Mouse (Mus musculus) intestine, embryonic 16.5 days (tissue): Measurements from ENCODE around the gene Grm7. TPM values are rescaled to one million over a fixed set of nuclear protein-coding genes. Genes with fewer than 3 reads are reported as not detected.

Experiments
- ATAC-seq: fragments of 200-750 bp; cut with Nextera tagmentation; 2 replicates; pipeline ENCODE4 v1.8.0; 2017; ENCODE audit warnings: moderate TSS enrichment, moderate library complexity
- H3K27ac ChIP-seq: fragments of 300-500 bp; sonication (generic); 2 replicates; pipeline ENCODE4 v1.5.1; 2014; ENCODE audit warnings: mild to moderate bottlenecking, low read length
- H3K27me3 ChIP-seq: fragments of 300-500 bp; sonication (generic); replicated peaks from 2 replicates; pipeline ENCODE4 v1.6.1; 2014; ENCODE audit warnings: low read length, control low read depth, mixed read lengths; ENCODE audit not compliant: control insufficient read depth, insufficient read depth
- H3K36me3 ChIP-seq: fragments of 300-500 bp; sonication (generic); 2 replicates; pipeline ENCODE4 v1.6.1; 2014; ENCODE audit warnings: low read length, control low read depth; ENCODE audit not compliant: control insufficient read depth, insufficient read depth
- H3K4me1 ChIP-seq: fragments of 300-500 bp; sonication (generic); 2 replicates; pipeline ENCODE4 v1.6.1; 2014; ENCODE audit warnings: low read length, control low read depth, mixed read lengths; ENCODE audit not compliant: control insufficient read depth, insufficient read depth
- H3K4me2 ChIP-seq: fragments of 300-500 bp; sonication (generic); 2 replicates; pipeline ENCODE4 v1.6.1; 2014; ENCODE audit warnings: low read depth, low read length, control low read depth
- H3K4me3 ChIP-seq: fragments of 300-500 bp; sonication (generic); 2 replicates; pipeline ENCODE4 v1.5.1; 2014; ENCODE audit warnings: mild to moderate bottlenecking, low read length
- H3K9ac ChIP-seq: fragments of 300-500 bp; sonication (generic); 2 replicates; pipeline ENCODE4 v1.6.1; 2014; ENCODE audit warnings: low read depth, low read length
- H3K9me3 ChIP-seq: fragments of 300-500 bp; sonication (generic); 2 replicates; pipeline ENCODE4 v1.6.1; 2016; ENCODE audit warnings: low read length, control low read depth; ENCODE audit not compliant: control insufficient read depth
- WGBS: fragments of 180-500 bp; shearing (Covaris S2); extraction: QIAGEN DNeasy Blood & Tissue Kit; methylation state at CpG from one replicate; pipeline ENCODE4 v1.1.7; 2014; 5-methylcytosine and 5-hydroxymethylcytosine counted together
- polyA plus RNA-seq: library from polyadenylated mRNA; unstranded; fragments of >200 nt; fragmentation: Nextera tagmentation; extraction: Ambion mirVana; gene quantifications from 2 replicates; pipeline ENCODE4 v1.2.1, GENCODE M21; 2015

Gene Grm7
- polyA plus RNA-seq, 1 experiment from 2014 or later, result 1.0 TPM

DNA sequence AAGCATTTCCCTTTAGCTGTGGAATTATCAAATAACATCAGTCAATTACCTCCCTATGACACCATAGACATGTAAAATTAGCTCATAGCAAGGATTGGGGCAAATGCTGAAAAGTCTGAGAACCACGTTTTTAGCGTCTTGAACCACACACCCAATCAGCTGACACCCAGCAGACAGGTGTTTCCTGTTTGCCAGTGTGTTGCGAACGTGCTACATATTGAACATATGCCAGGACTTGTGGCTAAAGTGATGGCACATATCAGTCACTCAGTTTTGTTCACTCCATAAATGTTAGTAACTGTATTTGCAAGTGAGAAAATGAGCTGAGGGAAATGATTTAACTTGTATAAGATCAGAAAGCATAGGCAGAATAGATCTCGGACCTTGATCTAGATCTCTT is 162.1 kb downstream of the Grm7 start:
- no peak overlapping the region for H3K4me2 ChIP-seq
- no peak for ATAC-seq
- no peak overlapping the region for H3K9ac ChIP-seq
- WGBS, result 72% methylated on average over 5 of the region's 5 CpGs
- H3K27me3 ChIP-seq, result no peaks in the 10 kb centered on the region
- no peak overlapping the region for H3K4me3 ChIP-seq
- no peak overlapping the region for H3K27ac ChIP-seq
- no peaks in the 10 kb centered on the region for H3K36me3 ChIP-seq
- H3K4me1 ChIP-seq, result no peaks in the 10 kb centered on the region
- no peaks in the 10 kb centered on the region for H3K9me3 ChIP-seq

DNA sequence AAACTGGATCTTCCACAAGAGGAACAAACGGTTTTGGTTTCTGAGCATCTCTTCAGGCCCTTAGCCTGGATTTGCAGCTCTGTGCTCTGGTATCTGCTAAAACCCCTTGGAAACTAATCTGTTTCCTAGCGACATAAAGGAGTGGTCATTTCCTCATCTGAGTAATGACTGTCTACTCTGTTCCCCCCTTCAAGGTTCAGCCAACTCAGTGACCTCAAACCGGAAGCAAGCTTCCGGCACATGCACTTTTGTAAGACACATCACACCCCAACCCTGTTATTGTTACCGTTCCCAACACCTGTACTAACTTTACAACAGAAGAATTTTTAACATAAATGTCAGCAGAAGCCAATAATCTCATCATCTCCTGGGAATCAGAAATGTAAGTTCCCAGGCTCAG is 166.8 kb downstream of the Grm7 start:
- no peak overlapping the region for H3K4me3 ChIP-seq
- 59% methylated on average over 5 of the region's 5 CpGs for WGBS
- H3K27ac ChIP-seq, result no peak overlapping the region
- H3K9me3 ChIP-seq, result no peaks in the 10 kb centered on the region
- H3K4me1 ChIP-seq, result no peaks in the 10 kb centered on the region
- no peaks in the 10 kb centered on the region for H3K27me3 ChIP-seq
- no peak overlapping the region for H3K4me2 ChIP-seq
- H3K36me3 ChIP-seq, result no peaks in the 10 kb centered on the region
- ATAC-seq, result no peak
- no peak overlapping the region for H3K9ac ChIP-seq

DNA sequence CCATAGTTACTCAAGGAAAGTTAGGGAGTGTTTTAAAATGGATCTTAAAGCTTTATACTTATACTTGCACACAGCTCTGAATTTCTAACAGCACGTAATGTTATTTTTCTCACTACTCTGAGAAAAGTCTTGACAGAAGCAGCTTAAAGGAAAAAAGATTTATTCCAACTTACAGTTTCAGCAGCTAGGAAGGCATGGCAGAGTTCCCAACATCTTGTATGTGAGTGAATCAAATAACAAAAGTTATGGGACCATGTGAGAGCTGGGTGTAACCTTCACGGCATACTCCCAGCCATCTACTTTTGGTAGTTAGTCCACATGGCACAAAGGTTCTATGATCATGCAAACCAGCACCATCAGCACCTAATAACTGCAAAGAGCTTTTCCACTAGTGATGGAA is 172.9 kb downstream of the Grm7 start:
- 74% methylated on average over 2 of the region's 2 CpGs for WGBS
- H3K9me3 ChIP-seq, result no peaks in the 10 kb centered on the region
- H3K4me2 ChIP-seq, result no peak overlapping the region
- no peaks in the 10 kb centered on the region for H3K27me3 ChIP-seq
- no peak overlapping the region for H3K27ac ChIP-seq
- no peak overlapping the region for H3K4me3 ChIP-seq
- H3K36me3 ChIP-seq, result no peaks in the 10 kb centered on the region
- H3K4me1 ChIP-seq, result no peaks in the 10 kb centered on the region
- ATAC-seq, result no peak
- no peak overlapping the region for H3K9ac ChIP-seq

DNA sequence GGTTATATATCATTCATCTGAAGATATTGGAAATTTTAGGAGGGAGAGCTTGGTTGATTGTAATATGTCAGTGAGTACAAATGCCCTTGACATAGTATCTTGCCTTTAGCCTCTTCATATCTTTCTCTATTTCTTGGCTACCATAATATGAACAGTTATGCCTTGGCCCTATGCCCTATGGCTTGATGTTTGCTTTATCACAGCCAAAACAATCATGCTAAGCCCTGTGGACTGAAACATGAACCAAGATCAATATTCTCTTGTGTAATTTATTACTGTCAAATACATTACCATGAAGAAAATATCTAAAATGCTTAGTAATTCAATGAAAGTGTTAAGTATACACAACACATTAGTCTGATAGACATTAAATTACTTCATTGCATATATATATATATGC is 222.9 kb downstream of the Grm7 start:
- no peak for ATAC-seq
- no peaks in the 10 kb centered on the region for H3K36me3 ChIP-seq
- no peak overlapping the region for H3K4me3 ChIP-seq
- no peak overlapping the region for H3K27ac ChIP-seq
- H3K4me1 ChIP-seq, result no peaks in the 10 kb centered on the region
- H3K9ac ChIP-seq, result no peak overlapping the region
- H3K27me3 ChIP-seq, result no peaks in the 10 kb centered on the region
- H3K9me3 ChIP-seq, result no peaks in the 10 kb centered on the region
- H3K4me2 ChIP-seq, result no peak overlapping the region

DNA sequence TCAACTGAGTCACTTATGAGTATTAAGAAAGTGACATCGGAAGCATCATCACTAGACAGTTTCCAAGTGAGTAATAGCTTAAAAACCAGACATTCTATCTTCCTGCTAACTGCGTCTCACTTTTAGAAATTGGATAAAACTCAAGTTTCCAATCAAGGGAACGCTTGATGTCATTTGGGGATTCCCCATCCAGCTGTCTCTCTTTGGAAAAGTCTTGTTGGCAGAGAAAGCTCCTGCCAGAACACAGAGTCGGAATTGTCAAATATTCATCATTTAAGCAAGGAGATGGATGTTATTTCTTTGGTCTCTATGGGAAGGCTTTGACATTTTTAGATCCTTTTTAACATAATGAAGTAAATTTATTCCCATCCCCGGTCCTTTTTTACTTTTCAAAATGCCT is 336.6 kb downstream of the Grm7 start:
- no peak for ATAC-seq
- Histone ChIP-seq H3K36me3 (no peaks in the 10 kb centered on the region), H3K9me3 (no peaks in the 10 kb centered on the region), H3K27me3 (no peaks in the 10 kb centered on the region), H3K9ac (no peak overlapping the region), H3K27ac (no peak overlapping the region), H3K4me1 (no peaks in the 10 kb centered on the region), H3K4me3 (no peak overlapping the region), H3K4me2 (no peak overlapping the region)
- 77% methylated on average over 5 of the region's 5 CpGs for WGBS

DNA sequence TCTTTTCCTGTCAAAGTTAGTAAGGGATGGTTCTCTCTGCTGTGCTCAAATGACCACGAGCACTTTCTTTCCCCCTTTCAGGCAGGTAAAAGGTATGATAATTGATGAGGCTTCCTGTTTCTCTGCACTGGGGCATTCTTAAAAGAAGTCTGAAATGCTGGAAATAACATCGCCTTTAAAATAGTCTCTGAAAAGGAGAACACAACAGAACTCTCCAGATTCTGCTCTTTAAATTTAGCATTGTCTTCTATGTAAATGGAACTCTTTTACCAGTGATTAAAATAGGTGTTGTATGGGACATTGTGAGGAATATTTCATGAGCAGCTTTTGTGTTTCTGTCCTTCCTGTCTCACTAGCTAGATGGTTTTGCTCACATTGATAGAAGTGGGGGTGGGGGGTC is 393.7 kb downstream of the Grm7 start:
- WGBS, result 65% methylated on average over 2 of the region's 2 CpGs
- Histone ChIP-seq H3K27me3 (no peaks in the 10 kb centered on the region), H3K4me2 (no peak overlapping the region), H3K4me3 (no peak overlapping the region), H3K27ac (no peak overlapping the region), H3K36me3 (no peaks in the 10 kb centered on the region), H3K9me3 (no peaks in the 10 kb centered on the region), H3K4me1 (no peaks in the 10 kb centered on the region), H3K9ac (no peak overlapping the region)
- no peak for ATAC-seq

DNA sequence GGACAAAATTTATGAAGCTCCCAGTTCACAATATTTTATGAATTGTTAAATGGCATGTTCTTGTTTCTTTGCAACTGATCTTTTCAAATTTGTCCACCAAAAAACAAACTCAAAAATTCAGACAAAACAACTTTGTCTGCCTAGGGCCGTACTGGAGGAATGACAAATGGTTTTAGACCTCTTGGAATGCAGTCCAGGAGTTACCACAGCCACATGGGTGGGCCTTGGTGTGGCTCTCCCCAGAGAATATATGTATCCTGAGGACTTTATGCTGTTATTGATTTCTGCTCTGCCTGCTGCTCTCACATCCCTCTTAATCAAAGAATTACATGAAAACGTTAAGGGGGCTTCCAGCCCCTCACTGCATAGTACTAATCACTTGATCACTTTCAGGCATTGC is 400.5 kb downstream of the Grm7 start:
- Histone ChIP-seq H3K27ac (no peak overlapping the region), H3K9me3 (no peaks in the 10 kb centered on the region), H3K36me3 (no peaks in the 10 kb centered on the region), H3K4me1 (no peaks in the 10 kb centered on the region), H3K9ac (no peak overlapping the region), H3K4me3 (no peak overlapping the region), H3K4me2 (no peak overlapping the region), H3K27me3 (no peaks in the 10 kb centered on the region)
- ATAC-seq, result no peak
- WGBS, result 44% methylated on average over 2 of the region's 2 CpGs

DNA sequence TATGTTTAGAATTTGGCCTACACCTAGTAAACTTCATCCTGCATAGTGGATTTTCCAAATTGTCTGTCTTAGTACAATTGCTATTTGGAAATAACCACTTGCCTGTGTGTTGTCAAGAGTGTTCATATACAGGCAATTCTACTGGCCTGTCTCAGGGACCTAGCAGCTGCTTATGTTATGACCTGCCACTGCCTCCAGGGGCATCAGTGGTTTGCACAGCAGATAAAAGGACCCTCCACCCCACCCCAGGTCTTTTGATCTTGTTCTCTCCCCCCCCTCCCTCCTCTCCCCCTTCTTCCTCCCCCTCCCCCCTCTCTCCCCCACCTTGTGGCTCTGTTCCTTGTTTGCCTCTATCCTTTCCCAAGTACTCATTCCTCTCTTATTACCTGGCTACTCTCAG is 403.9 kb downstream of the Grm7 start:
- H3K4me3 ChIP-seq, result no peak overlapping the region
- no peaks in the 10 kb centered on the region for H3K9me3 ChIP-seq
- no peaks in the 10 kb centered on the region for H3K36me3 ChIP-seq
- no peak overlapping the region for H3K4me2 ChIP-seq
- no peak for ATAC-seq
- no peak overlapping the region for H3K9ac ChIP-seq
- H3K4me1 ChIP-seq, result no peaks in the 10 kb centered on the region
- H3K27ac ChIP-seq, result no peak overlapping the region
- H3K27me3 ChIP-seq, result no peaks in the 10 kb centered on the region

DNA sequence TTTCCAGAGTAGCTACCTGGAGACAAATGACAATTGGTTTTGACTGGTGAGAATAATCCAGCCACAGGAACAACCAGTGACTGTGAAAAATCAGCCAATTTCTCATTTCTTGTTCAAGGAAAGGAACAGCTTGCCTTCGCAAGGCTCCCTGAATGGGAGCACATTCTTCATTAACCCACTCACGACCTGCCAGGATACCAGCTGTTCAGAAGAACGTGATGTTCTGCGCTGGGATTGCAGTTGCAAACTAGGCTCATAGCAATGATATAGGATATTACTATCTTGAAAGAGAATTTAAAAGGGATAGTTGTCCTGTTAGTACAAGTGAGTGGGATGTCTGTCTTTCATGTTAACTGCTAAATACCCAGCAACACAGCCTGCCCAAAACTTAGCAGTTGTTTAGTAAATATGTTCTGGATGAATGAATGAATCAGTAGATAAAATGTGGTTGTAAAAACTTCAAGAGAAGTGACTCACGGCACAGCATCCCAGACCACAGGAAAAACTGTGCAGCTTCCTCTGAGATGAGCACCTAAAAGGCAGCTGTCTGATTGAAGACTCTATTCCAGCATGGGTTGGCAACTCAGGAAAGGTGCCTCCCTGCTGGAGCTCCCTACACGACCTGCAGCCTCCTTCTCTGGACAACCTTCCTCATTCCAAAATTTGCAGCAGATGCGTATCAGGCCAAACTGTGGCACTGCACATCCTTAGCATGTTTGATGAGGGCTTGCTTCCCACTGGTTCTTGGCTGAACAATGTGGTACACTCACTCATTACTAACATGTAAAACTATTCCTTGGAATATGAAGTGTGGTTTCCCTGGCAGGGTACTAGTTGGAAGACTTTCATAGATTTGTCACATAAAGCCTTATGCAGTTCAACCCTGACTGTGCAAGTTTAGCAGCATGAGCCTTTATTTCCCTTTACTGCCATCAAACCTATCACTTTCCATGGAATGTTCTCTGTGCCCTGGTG is 408.9 kb downstream of the Grm7 start:
- no peaks in the 10 kb centered on the region for H3K27me3 ChIP-seq
- WGBS, result 62% methylated on average over 7 of the region's 7 CpGs
- H3K4me2 ChIP-seq, result no peak overlapping the region
- H3K4me3 ChIP-seq, result no peak overlapping the region
- H3K9ac ChIP-seq, result no peak overlapping the region
- no peak overlapping the region for H3K27ac ChIP-seq
- no peaks in the 10 kb centered on the region for H3K9me3 ChIP-seq
- no peaks in the 10 kb centered on the region for H3K4me1 ChIP-seq
- ATAC-seq, result no peak
- H3K36me3 ChIP-seq, result no peaks in the 10 kb centered on the region

DNA sequence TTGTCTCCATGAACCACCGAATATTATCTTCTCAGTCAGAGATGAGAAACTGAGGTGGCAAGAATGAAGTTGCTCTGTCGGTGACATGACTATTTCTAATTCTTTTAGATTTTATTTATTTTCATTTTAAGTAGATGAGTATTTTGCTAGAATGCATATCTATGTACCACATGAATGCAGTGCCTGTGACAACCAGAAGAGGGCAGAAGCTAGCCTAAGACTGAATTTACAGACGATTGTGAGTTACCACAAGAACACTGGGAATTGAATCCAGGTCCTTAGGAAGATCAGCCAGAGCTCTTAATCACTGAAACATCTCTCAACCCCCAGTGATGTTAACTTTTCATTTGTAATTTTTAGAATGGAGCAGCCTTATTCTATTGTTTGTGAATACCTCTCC is 412.4 kb downstream of the Grm7 start:
- WGBS, result 85% methylated on average over 3 of the region's 3 CpGs
- Histone ChIP-seq H3K9ac (no peak overlapping the region), H3K36me3 (no peaks in the 10 kb centered on the region), H3K27me3 (no peaks in the 10 kb centered on the region), H3K4me1 (no peaks in the 10 kb centered on the region), H3K4me2 (no peak overlapping the region), H3K4me3 (no peak overlapping the region), H3K27ac (no peak overlapping the region), H3K9me3 (no peaks in the 10 kb centered on the region)
- no peak for ATAC-seq
